Mouse (Mus musculus): ENCODE data around the gene Olfr775.

Olfr775 gene

GRCm38 (mm10) chr10:129248112-129248511 lies at the start of gene Olfr775:
TSS of gene Olfr775 (plus strand) at chr10:129248412.
- no peak for DNase-seq (ENCODE audit: low spot score in 2 of 2)

GRCm38 (mm10) chr10:129230737-129231136 lies 17.5 kb upstream of the Olfr775 start:
- DNase-seq (ENCODE audit: low spot score in 2 of 2), result no peak

- no peak for DNase-seq (ENCODE audit: low spot score in 2 of 2)
Measured at GRCm38 (mm10) chr10:129235904-129236303, 12.3 kb upstream of the Olfr775 start, which contains the start of gene Olfr774. TSS of gene Olfr774 (plus strand) at chr10:129236204.

- DNase-seq (ENCODE audit: low spot score in 2 of 2), result no peak
Measured at GRCm38 (mm10) chr10:129258827-129259226, 10.6 kb downstream of the Olfr775 start, which contains the start of gene Olfr776. TSS of gene Olfr776 (plus strand) at chr10:129259127.

GRCm38 (mm10) chr10:129271081-129271535 lies 22.9 kb downstream of the Olfr775 start, which contains the start of gene Olfr777:
TSS of gene Olfr777 (minus strand) at chr10:129271485.
- DNase-seq (ENCODE audit: low spot score in 2 of 2), result no peak
